Mouse (Mus musculus) heart, postnatal 0 days (tissue): ENCODE measurements around the gene Coa6.

Experiments used
- CTCF ChIP-seq: IDR thresholded peaks from 2 replicates; pipeline ENCODE4 v1.5.1; 2016; ENCODE audit warnings: antibody characterized with exemption, control low read depth, low read depth
- EP300 ChIP-seq: IDR thresholded peaks from 2 replicates; pipeline ENCODE4 v1.6.1; 2016; ENCODE audit warnings: antibody characterized with exemption, low read depth

- TF ChIP-seq CTCF, result no peak
- TF ChIP-seq EP300, result no peak
These were observed 28.8 kb downstream of the Coa6 start for GRCm38 (mm10) chr8:126451158-126451557.
